Mouse (Mus musculus) megakaryocyte, embryonic 14.5 days (primary cell): ENCODE results near the gene Dgka.
A peak's percentile ranks its signal among the peaks of the same experiment; 100 is the strongest.

Source experiments
- FLI1 ChIP-seq: IDR thresholded peaks from 2 replicates; pipeline ENCODE4 v1.6.1; 2012; ENCODE audit warnings: low read length, inconsistent platforms, mixed read lengths
- GATA1 ChIP-seq: IDR thresholded peaks from 3 replicates; pipeline ENCODE4 v1.6.1; 2012; ENCODE audit warnings: mixed read lengths, low read length, inconsistent platforms, borderline replicate concordance

DNA sequence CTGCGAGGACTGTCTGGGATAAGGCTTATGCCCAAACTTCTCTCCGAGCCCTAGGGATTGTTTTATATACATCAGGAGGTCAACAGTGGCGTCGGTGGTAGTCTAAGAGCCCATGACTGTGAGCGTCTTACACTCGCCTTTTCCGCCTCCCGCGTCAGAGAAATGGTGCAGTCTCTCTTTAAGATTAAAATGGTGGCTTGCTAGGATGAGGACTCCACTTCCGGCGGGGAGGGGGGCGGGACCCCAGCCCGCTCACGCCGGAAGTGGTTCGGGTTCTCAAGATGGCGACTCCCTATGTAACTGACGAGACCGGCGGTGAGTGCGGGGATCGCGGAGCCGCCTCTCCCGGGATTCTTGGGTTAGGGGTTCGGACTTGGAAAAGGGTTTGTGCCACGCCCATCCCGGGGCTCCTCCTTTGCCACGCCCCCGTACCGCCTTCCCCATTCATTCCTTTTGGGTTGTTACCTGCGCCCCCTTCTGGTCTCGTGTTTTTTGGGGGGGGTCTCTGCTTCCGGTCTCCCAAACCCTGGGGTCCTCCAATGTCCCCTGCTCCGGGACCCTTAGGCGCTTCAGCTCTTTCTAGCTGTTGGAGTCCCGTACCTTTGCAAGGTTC lies 3.7 kb upstream of the Dgka start:
- no peak for TF ChIP-seq GATA1
- TF ChIP-seq FLI1: peak; percentile 84; the same call in 1 of the 2 replicates
